Mouse (Mus musculus) neural tube, embryonic 13.5 days (tissue): ENCODE results near the gene Nlgn1. TPM values are rescaled to one million over a fixed set of nuclear protein-coding genes. Genes with fewer than 3 reads are reported as not detected.

Experiments used
- ATAC-seq: fragments of 200-750 bp; cut with Nextera tagmentation; 2 replicates; pipeline ENCODE4 v1.8.0; 2017; ENCODE audit warnings: low read depth, mild to moderate bottlenecking, moderate TSS enrichment, moderate library complexity
- H3K27ac ChIP-seq: fragments of 300-500 bp; sonication (generic); replicated peaks from 2 replicates; pipeline ENCODE4 v1.5.1; 2015; ENCODE audit warnings: moderate library complexity, mild to moderate bottlenecking, inconsistent platforms
- H3K27me3 ChIP-seq: fragments of 300-500 bp; sonication (generic); 2 replicates; pipeline ENCODE4 v1.6.1; 2015; ENCODE audit warnings: mild to moderate bottlenecking, inconsistent platforms
- H3K36me3 ChIP-seq: fragments of 300-500 bp; sonication (generic); 2 replicates; pipeline ENCODE4 v1.6.1; 2015; ENCODE audit warnings: mild to moderate bottlenecking, inconsistent platforms
- H3K4me1 ChIP-seq: fragments of 300-500 bp; sonication (generic); replicated peaks from 2 replicates; pipeline ENCODE4 v1.6.1; 2015; ENCODE audit warnings: inconsistent platforms
- H3K4me2 ChIP-seq: fragments of 300-500 bp; sonication (generic); 2 replicates; pipeline ENCODE4 v1.6.1; 2015; ENCODE audit warnings: inconsistent platforms, mild to moderate bottlenecking, moderate library complexity
- H3K4me3 ChIP-seq: fragments of 300-500 bp; sonication (generic); 2 replicates; pipeline ENCODE4 v1.5.1; 2015; ENCODE audit warnings: mild to moderate bottlenecking, inconsistent platforms
- H3K9ac ChIP-seq: fragments of 300-500 bp; sonication (generic); 2 replicates; pipeline ENCODE4 v1.6.1; 2015; ENCODE audit warnings: moderate library complexity, mild to moderate bottlenecking, inconsistent platforms
- H3K9me3 ChIP-seq: fragments of 300-500 bp; sonication (generic); 2 replicates; pipeline ENCODE4 v1.6.1; 2016; ENCODE audit warnings: inconsistent platforms
- WGBS: fragments of 180-500 bp; shearing (Covaris S2); methylation state at CpG from one replicate; pipeline ENCODE4 v1.1.7; 2015; 5-methylcytosine and 5-hydroxymethylcytosine counted together
- polyA plus RNA-seq: library from polyadenylated mRNA; unstranded; fragments of >200 nt; fragmentation: Nextera tagmentation; extraction: Ambion mirVana; gene quantifications from 2 replicates; pipeline ENCODE4 v1.2.1, GENCODE M21; 2015

Nlgn1 gene
- polyA plus RNA-seq, 1 experiment from 2014 or later: 13.7 TPM

DNA sequence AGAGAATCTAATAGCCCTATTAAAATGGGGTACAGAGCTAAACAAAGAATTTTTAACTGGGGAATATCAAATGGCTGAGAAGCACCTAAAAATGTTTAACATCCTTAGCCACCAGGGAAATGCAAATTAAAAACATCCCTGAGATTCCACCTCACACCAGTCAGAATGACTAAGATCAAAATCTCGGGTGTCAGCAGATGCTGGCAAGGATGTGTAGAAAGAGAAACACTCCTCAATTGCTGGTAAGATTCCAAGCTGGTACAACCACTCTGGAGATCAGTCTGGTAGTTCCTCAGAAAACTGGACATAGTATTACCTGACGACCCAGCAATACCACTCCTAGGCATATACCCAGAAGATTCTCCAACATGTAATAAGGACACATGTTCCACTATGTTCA is 869.2 kb downstream of the Nlgn1 start:
- Histone ChIP-seq H3K36me3 (no peaks in the 10 kb centered on the region), H3K9ac (no peak overlapping the region), H3K27ac (no peak overlapping the region), H3K4me3 (no peak overlapping the region), H3K9me3 (no peaks in the 10 kb centered on the region), H3K4me1 (no peaks in the 10 kb centered on the region), H3K4me2 (no peak overlapping the region), H3K27me3 (no peaks in the 10 kb centered on the region)
- no peak for ATAC-seq
- 89% methylated on average over 2 of the region's 2 CpGs for WGBS

GRCm38 (mm10) chr3:25456250-25456860 is 875.9 kb downstream of the Nlgn1 start:
- Histone ChIP-seq H3K9ac (no peak overlapping the region), H3K4me2 (no peak overlapping the region), H3K9me3 (no peaks in the 10 kb centered on the region), H3K4me1 (no peaks in the 10 kb centered on the region; the same call in 1 of the 2 replicates), H3K27me3 (no peaks in the 10 kb centered on the region), H3K27ac (peak overlapping the region; percentile 28), H3K4me3 (no peak overlapping the region), H3K36me3 (no peaks in the 10 kb centered on the region)
- WGBS: 35% methylated on average over 8 of the region's 8 CpGs
- ATAC-seq: peak; percentile 61; the same call in 1 of the 2 replicates

GRCm38 (mm10) chr3:25452314-25452713 is 879.9 kb downstream of the Nlgn1 start:
- no peak overlapping the region for H3K4me3 ChIP-seq
- H3K27ac ChIP-seq: no peak overlapping the region
- no peak overlapping the region for H3K4me2 ChIP-seq
- no peak overlapping the region for H3K9ac ChIP-seq
- 62% methylated on average over 1 of the region's 1 CpGs for WGBS
- H3K36me3 ChIP-seq: no peaks in the 10 kb centered on the region
- ATAC-seq: no peak
- H3K27me3 ChIP-seq: no peaks in the 10 kb centered on the region
- H3K9me3 ChIP-seq: no peaks in the 10 kb centered on the region
- no peaks in the 10 kb centered on the region; the same call in 1 of the 2 replicates for H3K4me1 ChIP-seq

- no peak overlapping the region for H3K4me2 ChIP-seq
- WGBS: 61% methylated on average over 6 of the region's 6 CpGs
These were observed 881.8 kb downstream of the Nlgn1 start for GRCm38 (mm10) chr3:25450471-25450870.

GRCm38 (mm10) chr3:25449356-25449755 is 882.9 kb downstream of the Nlgn1 start:
- WGBS: 86% methylated on average over 4 of the region's 4 CpGs
- Histone ChIP-seq H3K4me2 (no peak overlapping the region), H3K9ac (no peak overlapping the region), H3K4me1 (no peaks in the 10 kb centered on the region), H3K9me3 (no peaks in the 10 kb centered on the region), H3K27ac (no peak overlapping the region), H3K27me3 (no peaks in the 10 kb centered on the region), H3K4me3 (no peak overlapping the region), H3K36me3 (no peaks in the 10 kb centered on the region)
- no peak for ATAC-seq

More at GRCm38 (mm10) chr3:25450471-25450870, 881.8 kb downstream of the Nlgn1 start:
- no peaks in the 10 kb centered on the region for H3K9me3 ChIP-seq
- H3K27ac ChIP-seq: no peak overlapping the region
- no peak overlapping the region for H3K9ac ChIP-seq
- no peaks in the 10 kb centered on the region for H3K4me1 ChIP-seq
- no peaks in the 10 kb centered on the region for H3K27me3 ChIP-seq
- no peak for ATAC-seq
- no peak overlapping the region for H3K4me3 ChIP-seq
- no peaks in the 10 kb centered on the region for H3K36me3 ChIP-seq

- Histone ChIP-seq H3K27ac (no peak overlapping the region), H3K9me3 (no peaks in the 10 kb centered on the region), H3K4me2 (no peak overlapping the region), H3K4me3 (no peak overlapping the region), H3K27me3 (no peaks in the 10 kb centered on the region), H3K9ac (no peak overlapping the region), H3K36me3 (no peaks in the 10 kb centered on the region), H3K4me1 (no peaks in the 10 kb centered on the region)
- WGBS: 86% methylated on average over 1 of the region's 1 CpGs
- ATAC-seq: no peak
These were observed 885.1 kb downstream of the Nlgn1 start for GRCm38 (mm10) chr3:25447181-25447580.

DNA sequence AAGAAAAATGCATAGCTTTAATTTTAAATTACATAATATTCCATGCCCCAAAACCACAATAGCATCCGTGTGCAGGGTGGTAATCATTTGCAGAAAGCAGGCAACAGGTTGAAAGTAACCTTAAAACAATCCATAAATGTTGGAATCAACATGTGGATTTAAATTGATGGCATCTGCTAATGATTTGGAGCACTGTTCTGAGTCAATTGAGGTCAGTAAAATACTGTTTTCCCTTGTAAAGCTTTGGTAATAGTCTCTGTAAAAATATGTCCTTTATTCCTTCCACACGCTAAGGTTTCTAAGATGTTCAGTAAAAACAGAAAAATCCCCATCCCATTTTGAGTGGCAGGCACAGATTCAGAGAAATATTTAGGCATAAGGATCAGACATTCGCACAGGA is 888.6 kb downstream of the Nlgn1 start:
- H3K9ac ChIP-seq: no peak overlapping the region
- no peaks in the 10 kb centered on the region for H3K4me1 ChIP-seq
- no peaks in the 10 kb centered on the region for H3K27me3 ChIP-seq
- WGBS: 83% methylated on average over 3 of the region's 3 CpGs
- ATAC-seq: no peak
- no peaks in the 10 kb centered on the region for H3K36me3 ChIP-seq
- no peak overlapping the region for H3K4me2 ChIP-seq
- H3K9me3 ChIP-seq: no peaks in the 10 kb centered on the region
- no peak overlapping the region for H3K27ac ChIP-seq
- no peak overlapping the region for H3K4me3 ChIP-seq

GRCm38 (mm10) chr3:25442617-25443016 is 889.6 kb downstream of the Nlgn1 start:
- Histone ChIP-seq H3K36me3 (no peaks in the 10 kb centered on the region), H3K27ac (no peak overlapping the region), H3K4me3 (no peak overlapping the region), H3K9me3 (no peaks in the 10 kb centered on the region), H3K4me2 (no peak overlapping the region), H3K27me3 (no peaks in the 10 kb centered on the region), H3K4me1 (no peaks in the 10 kb centered on the region), H3K9ac (no peak overlapping the region)
- ATAC-seq: no peak
- WGBS: 97% methylated on average over 1 of the region's 1 CpGs

- Histone ChIP-seq H3K9me3 (no peaks in the 10 kb centered on the region), H3K9ac (no peak overlapping the region), H3K4me3 (no peak overlapping the region), H3K27ac (no peak overlapping the region), H3K36me3 (no peaks in the 10 kb centered on the region), H3K4me1 (no peaks in the 10 kb centered on the region), H3K27me3 (no peaks in the 10 kb centered on the region), H3K4me2 (no peak overlapping the region)
- no peak for ATAC-seq
These were observed 905.3 kb downstream of the Nlgn1 start for GRCm38 (mm10) chr3:25426931-25427330.

- Histone ChIP-seq H3K4me2 (no peak overlapping the region), H3K4me3 (no peak overlapping the region), H3K27ac (no peak overlapping the region), H3K9ac (no peak overlapping the region), H3K4me1 (no peaks in the 10 kb centered on the region), H3K36me3 (no peaks in the 10 kb centered on the region), H3K27me3 (no peaks in the 10 kb centered on the region), H3K9me3 (no peaks in the 10 kb centered on the region)
- no peak for ATAC-seq
- 97% methylated on average over 4 of the region's 4 CpGs for WGBS
These were observed 920.3 kb downstream of the Nlgn1 start for GRCm38 (mm10) chr3:25412003-25412402.
